Comparison of ENCODE assay signal across 29 mouse cellular contexts in genomic region chr4:141627502-141627901, GRCm38 (mm10). TPM values are rescaled to one million over a fixed set of nuclear protein-coding genes. Genes with fewer than 3 reads are reported as not detected.
"Had no signal": no experiment of that assay in that cellular context is flagged by ENCODE, and none has a peak within 500 bp of the region (broad histone marks: within the 10 kb centered on the region; RNA-seq: fewer than 3 reads in every experiment).

No protein-coding gene starts in this region.

- DNase-seq: gastrocnemius, adult 2 months; gastrocnemius, postnatal 10 days; gastrocnemius, postnatal 25 days; heart, postnatal 36 days; kidney, adult 18-20 months; kidney, adult 8-10 months; kidney, postnatal 10 days; kidney, postnatal 4 days; liver; liver, embryonic 13.5 days; liver, postnatal 0 days had no signal

- ATAC-seq: hindbrain, embryonic 16.5 days; inflammation-experienced regulatory T-cells, adult 6 months; intestine, embryonic 15.5 days; intestine, postnatal 0 days; liver, postnatal 0 days had no signal

- H3K9ac ChIP-seq: hindbrain, embryonic 12.5 days; hindbrain, embryonic 14.5 days; intestine, embryonic 15.5 days; limb, embryonic 12.5 days; liver, embryonic 13.5 days; liver, embryonic 15.5 days; liver, postnatal 0 days had no signal

- H3K4me3 ChIP-seq: gastrocnemius, adult 2 months; hindbrain, embryonic 10.5 days; hindbrain, embryonic 12.5 days; intestine, embryonic 15.5 days; layer of hippocampus, adult 2 months; left cerebral cortex, adult 2 months; limb, embryonic 10.5 days; limb, embryonic 12.5 days; liver, embryonic 13.5 days; liver, embryonic 15.5 days had no signal

- H3K27ac ChIP-seq: gastrocnemius, adult 2 months; hindbrain, embryonic 12.5 days; hindbrain, embryonic 14.5 days; intestine, embryonic 15.5 days; layer of hippocampus, adult 2 months; left cerebral cortex, adult 2 months; limb, embryonic 10.5 days; limb, embryonic 12.5 days; liver, embryonic 13.5 days; liver, embryonic 15.5 days had no signal

- H3K4me1 ChIP-seq: limb, embryonic 12.5 days had no signal

- H3K27me3 ChIP-seq: hindbrain, embryonic 12.5 days; intestine, embryonic 15.5 days; limb, embryonic 12.5 days; liver, embryonic 13.5 days; liver, embryonic 15.5 days had no signal

- H3K9me3 ChIP-seq: hindbrain, embryonic 12.5 days; intestine, embryonic 15.5 days; limb, embryonic 12.5 days; liver, embryonic 13.5 days; liver, embryonic 15.5 days had no signal

- H3K4me2 ChIP-seq: hindbrain, embryonic 12.5 days; hindbrain, embryonic 14.5 days; intestine, embryonic 15.5 days; limb, embryonic 12.5 days; liver, embryonic 11.5 days; liver, embryonic 13.5 days; liver, embryonic 15.5 days had no signal

RNA-seq across cellular contexts. Expression of gene Slc25a34, which starts 3.9 kb away (rescaled TPM):
- total RNA-seq: granulocyte monocyte progenitor cell, adult 5-6 weeks had no signal
- polyA plus RNA-seq: hindbrain, embryonic 12.5 days; hindbrain, embryonic 14.5 days; kidney, embryonic 14.5 days; limb, embryonic 12.5 days; liver, embryonic 11.5 days had no signal

RNA-seq across cellular contexts. Expression of gene Tmem82, which starts 9.1 kb away (rescaled TPM):
- polyA plus RNA-seq: hindbrain, embryonic 14.5 days had no signal

RNA-seq across cellular contexts. Expression of gene Rsc1a1, which starts 57.9 kb away (rescaled TPM):
- total RNA-seq: layer of hippocampus, adult 2 months; left cerebral cortex, postnatal 14 days had no signal
- polyA plus RNA-seq: heart, postnatal 0 days; hindbrain, embryonic 14.5 days; hindbrain, embryonic 16.5 days; inflammation-experienced regulatory T-cells, adult 6 months; intestine, embryonic 15.5 days; intestine, postnatal 0 days; kidney, embryonic 14.5 days; kidney, embryonic 16.5 days; limb, embryonic 12.5 days; liver, embryonic 11.5 days; liver, postnatal 0 days had no signal
